In the genomic region with DNA sequence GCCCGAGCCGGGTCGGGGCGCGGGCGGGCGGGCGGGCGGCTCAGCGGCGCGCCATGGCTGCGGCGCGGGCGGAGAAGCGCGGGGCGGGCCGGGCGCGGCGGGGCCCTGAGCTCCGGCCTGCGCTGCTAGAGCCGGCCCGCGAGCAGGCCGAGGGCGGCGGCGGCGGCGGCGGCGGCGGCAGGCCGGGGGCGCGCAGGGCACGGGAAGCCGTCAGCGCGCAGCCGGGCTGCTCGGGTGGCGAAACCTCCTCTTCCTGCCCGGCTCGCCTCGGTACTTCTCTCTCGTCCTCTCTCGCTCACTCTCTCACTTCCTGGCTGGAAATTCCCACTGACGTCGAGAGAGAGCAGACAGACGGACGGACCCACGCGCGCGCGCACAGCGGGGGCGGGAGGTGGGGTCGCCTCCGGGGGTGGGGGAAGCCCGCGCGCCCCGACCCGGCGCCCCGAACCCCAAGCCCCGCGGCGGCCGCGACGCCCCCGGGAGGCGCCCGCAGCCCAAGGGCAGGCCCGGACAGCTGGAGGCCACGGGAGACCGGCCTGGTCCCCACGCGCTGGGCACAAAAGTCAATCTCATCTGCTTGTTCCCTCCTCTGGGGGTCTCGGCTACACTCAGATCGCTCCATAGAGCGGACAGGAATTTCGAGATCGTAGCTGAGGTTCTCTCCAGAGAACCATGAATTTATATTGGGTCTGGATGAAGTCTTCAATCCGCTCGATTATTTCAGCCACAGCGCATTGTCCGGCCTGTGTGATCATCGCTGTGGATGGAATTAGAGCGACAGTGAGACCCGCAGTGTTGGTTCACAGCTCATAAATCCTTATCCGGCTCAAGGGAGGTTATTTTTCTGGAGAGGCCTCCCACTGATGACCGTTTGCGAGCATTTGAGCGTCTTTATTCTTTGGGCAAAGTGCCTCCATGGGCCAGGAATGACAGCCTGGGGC, we compare ENCODE assay signal across 8 mouse cellular contexts. TPM values are rescaled to one million over a fixed set of nuclear protein-coding genes. Genes with fewer than 3 reads are reported as not detected.
DNase-seq lines count a peak whose midpoint lies in the region; ATAC-seq lines count a peak whose summit lies in the region.

A gene (minus strand): TSS at position 357 of the 941 bp plus-strand sequence.

- peak within 1 kb of the TSS; percentile 87 for H3K4me2 ChIP-seq in hindbrain, embryonic 16.5 days (ENCODE audit: low read length)

- H3K27ac ChIP-seq in hindbrain, embryonic 16.5 days (ENCODE audit: low read depth, low read length), result peak within 1 kb of the TSS; percentile 91

- no peaks in the 10 kb centered on the region for H3K27me3 ChIP-seq in hindbrain, embryonic 16.5 days (replicated peaks; ENCODE audit: control insufficient read depth, insufficient read depth, low read length)

- peak within 1 kb of the TSS; percentile 90 for H3K4me3 ChIP-seq in hindbrain, embryonic 16.5 days (ENCODE audit: low read length)

- under 1% methylated on average over 65 of the region's 102 CpGs for WGBS in hindbrain, embryonic 16.5 days

- H3K9me3 ChIP-seq in hindbrain, embryonic 16.5 days (ENCODE audit: control insufficient read depth, low read length), result no peaks in the 10 kb centered on the region

- H3K36me3 ChIP-seq in hindbrain, embryonic 16.5 days (ENCODE audit: control insufficient read depth, insufficient read depth, low read length), result no peaks in the 10 kb centered on the region

- peak; percentile 61 for DNase-seq in R1 (ENCODE audit: low read depth, low spot score)
- DNase-seq in cerebellum, postnatal 36 days, result peak; percentile 55 to 66
- peak; percentile 34 to 36 for DNase-seq in gastrocnemius, adult 8-10 months (ENCODE audit: low spot score in 2 of 2)
- peak; percentile 31 to 32 for DNase-seq in left cerebral cortex, adult 8-10 months (ENCODE audit: low spot score in 2 of 2)
- DNase-seq in right cerebral cortex, adult 18-20 months, result peak; percentile 70
- DNase-seq in urinary bladder, postnatal 14 days (ENCODE audit: low spot score), result peak; percentile 67

- ATAC-seq in hindbrain, embryonic 16.5 days, result peak; percentile 82
- ATAC-seq in megakaryocyte, adult 5-6 weeks (ENCODE audit: poor library complexity, severe bottlenecking), result peak; percentile 76

- H3K4me1 ChIP-seq in hindbrain, embryonic 16.5 days (ENCODE audit: control insufficient read depth, insufficient read depth, low read depth, low read length), result peaks cover 24% of the 10 kb centered on the region

- peak within 1 kb of the TSS; percentile 98 for H3K9ac ChIP-seq in hindbrain, embryonic 16.5 days (ENCODE audit: low read depth, low read length)

RNA-seq across cellular contexts. Expression of the gene that starts here (rescaled TPM):
- 10 to 100 TPM; 17.2 to 21.6 (median 19.0) TPM for total RNA-seq in gastrocnemius, adult 8-10 months (2022)
- 7.5 and 7.8 TPM in 2 replicates for polyA plus RNA-seq in hindbrain, embryonic 16.5 days (2015; fragmentation: Nextera tagmentation; extraction: Ambion mirVana)
- 10 to 100 TPM; 21.1 to 24.1 (median 22.6) TPM for total RNA-seq in left cerebral cortex, adult 8-10 months (2022)
- total RNA-seq in megakaryocyte, adult 5-6 weeks (2015), result 104 and 105 TPM in 2 replicates
- 181 and 183 TPM in 2 replicates for total RNA-seq in megakaryocyte, adult 5-6 weeks (2017)

Comparison
In these comparisons a context has a peak if more than half of its experiments do, and no peak if none do; other contexts are left out.
1. Peak in every context shown above with its lines: DNase-seq, ATAC-seq, H3K4me3 ChIP-seq and H3K27ac ChIP-seq.
2. RNA of the gene that starts here (total RNA-seq): 104 to 183 TPM in megakaryocyte, adult 5-6 weeks; 21.1 to 24.1 TPM in left cerebral cortex, adult 8-10 months and 17.2 to 21.6 TPM in gastrocnemius, adult 8-10 months; every median in the first group is over 4 times any median in the second.